Mouse (Mus musculus): ENCODE measurements around the gene Prkag2.
"Not testable (repeated sequence)": the region's sequence is repeated elsewhere in the genome, so short reads cannot be mapped to it uniquely, and the experiment has no call there.

Prkag2 gene

DNA sequence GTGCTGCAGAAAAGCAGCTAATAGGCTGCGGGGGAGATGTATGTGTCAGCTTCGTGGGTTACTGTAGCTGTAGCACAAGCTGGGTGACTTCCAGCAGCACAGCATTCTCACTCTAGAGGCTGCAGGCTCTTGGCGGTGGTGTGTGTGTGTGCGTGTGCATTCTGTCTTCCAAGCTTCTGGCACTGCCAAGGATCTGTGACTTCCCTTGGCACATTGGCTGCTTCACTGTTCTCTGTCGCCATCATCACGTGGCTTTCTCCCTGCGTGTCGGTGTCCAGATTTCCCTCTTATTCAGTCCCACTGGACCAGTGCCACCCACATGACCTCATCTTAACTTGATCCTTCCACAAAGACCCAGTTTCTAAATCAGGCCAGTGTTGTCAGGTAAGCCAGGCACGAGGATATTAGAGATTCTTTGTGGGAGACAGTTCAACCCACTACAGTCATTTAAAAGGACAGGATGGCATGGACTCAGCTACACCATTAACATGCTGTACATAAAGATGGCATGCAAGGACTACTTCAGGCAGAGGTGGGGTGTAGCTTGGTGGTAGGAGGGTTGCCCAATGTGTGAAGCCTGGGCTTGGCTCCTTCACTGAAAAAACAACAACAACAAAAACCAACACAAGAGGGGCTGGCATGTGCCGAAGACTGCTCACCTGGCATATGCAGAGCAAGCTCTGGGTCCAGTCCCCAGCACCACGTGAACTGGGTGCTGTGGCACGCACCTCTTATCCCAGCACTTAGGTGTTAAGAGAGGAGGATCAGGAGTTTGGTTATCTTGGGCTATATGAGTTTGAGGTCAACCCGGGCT lies 239.6 kb downstream of the Prkag2 start:
- no peak for DNase-seq

GRCm38 (mm10) chr5:24859771-24860540 lies 240.5 kb downstream of the Prkag2 start:
- DNase-seq, result no peak

DNA sequence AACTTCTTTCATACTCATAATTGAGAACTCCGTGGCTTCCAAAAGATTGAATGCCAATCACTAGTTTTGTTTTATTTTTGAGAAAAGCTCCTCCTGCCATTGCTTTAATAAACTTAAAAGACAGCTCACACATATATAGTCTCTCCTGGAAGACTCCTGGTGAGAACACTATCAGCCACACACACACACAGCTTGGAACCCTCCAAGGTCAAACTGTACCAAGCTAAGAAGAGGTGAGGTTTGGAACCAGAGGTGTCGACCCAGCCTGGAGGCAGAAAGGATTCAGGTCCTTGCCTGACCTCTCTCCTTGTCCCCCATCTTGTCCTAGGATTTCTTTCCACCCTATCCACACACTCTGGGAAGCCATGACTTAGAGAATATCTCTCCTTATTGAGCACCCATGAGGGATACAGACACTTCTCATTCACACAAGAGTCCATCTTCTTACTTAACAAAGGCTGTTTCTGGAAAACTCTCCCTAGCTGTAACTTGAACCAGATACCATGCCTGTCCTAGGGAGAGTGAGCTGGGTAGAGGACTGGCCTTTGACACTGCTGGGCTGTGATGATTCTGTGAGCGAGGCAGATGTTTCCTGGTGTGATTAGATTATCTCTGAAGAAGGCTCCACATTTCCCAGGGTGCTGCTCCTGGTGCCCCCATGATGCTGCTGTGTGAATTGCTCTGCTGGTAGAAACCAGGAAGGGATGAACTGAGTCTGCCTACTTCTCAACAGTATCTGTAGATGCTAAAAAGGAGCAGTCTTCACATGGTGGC lies 245.4 kb downstream of the Prkag2 start:
- no peak for DNase-seq

DNA sequence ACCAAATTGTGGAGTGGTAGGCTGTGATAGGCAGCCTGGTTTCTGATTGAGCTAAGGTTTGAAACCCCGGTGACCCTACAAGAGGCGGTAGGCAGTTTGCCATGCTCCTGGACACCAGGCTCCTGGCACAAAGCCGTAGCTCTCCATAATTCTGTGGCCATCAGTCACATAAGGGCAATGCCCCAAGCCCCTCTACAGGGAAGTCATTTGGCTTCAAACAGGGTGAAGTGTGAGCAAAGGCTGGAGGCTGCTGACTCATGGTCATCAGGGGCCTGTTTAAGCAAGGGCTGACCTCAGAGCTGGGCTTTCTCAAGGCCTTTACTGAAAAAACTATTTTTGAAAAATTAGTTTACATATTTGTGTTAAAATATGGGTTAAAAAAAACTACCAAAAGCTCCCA lies 246.2 kb downstream of the Prkag2 start:
- DNase-seq, result no peak

- DNase-seq, result not testable (repeated sequence)
These were observed 252.2 kb downstream of the Prkag2 start for GRCm38 (mm10) chr5:24848261-24848660.

DNA sequence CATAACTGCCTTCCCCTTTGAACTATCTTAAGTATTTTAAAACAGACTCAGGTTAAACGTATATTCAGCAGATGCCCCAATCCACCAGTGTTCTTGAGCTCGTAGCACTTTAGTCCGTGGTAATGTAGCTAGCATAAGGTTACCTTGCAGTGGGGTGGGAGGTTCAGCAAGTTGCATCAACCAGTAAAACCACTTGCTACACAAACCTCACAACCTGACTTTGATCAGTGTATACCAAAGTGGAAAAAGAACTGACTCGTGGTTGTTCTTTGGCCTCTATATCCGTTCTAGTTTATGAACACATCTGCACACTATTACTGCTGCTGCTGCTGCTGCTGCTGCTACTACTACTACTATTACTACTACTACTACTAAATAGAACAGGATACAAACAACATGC lies 256.6 kb downstream of the Prkag2 start:
- no peak for DNase-seq

DNA sequence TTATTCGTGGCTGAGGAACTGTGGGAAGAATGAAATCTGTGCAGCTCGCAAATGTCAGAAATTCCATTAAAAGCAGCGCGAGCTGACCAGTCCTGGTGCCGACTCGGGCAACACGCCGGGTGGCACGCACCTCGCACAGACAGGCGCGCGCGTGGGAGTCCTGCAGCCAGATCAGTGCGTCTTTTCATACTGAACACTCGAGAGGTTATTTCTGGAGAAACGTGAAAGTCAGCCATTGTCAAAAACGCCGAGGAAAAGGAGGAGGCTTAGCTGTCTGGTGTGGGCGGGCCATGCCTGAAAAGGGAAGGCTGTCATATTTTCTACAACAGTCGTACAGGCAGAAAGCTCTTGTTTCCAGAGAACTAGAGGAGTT lies 257.4 kb downstream of the Prkag2 start:
- no peak for DNase-seq

DNA sequence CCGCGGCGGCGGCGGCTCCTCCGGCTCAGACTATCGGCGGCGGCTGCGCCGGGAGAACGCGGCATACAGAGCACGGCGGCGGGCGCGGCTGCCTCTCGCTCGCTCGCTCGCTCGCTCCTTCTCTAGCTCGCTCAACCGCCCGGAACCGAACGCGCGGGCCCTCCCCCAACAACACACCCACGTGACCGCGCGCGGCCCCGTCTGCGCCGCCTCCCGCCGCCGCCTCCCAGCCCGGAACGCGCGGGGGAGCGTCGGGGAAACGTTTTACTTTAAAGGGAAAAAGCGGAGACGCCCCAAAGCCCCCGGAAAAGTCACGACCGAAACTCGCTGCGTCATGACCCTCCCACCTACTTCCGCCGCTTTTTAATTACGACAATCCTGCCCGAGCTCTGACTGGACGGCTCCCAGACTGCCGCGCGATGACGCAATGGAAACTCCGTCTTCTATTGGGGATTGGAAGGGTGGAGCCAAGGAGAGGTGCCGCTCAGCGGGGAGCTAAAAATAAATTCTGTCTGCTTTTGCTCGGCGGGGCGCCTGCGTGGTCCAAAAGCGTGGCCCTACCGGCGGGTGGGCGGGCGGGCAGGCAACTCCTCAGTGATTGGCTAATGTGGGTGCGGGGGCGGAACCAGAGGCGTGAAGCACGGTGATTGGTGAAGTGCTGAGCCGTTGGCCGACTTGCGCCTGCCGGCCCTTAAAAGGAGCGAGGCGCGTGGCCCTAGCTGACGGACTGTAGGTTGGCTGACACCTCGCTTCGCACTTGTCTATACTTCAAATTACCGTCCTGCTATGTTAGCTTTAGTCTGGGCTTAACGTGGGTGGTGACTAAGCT lies 258.0 kb downstream of the Prkag2 start, which contains the start of gene Rheb:
TSS of gene Rheb (minus strand) at position 351 of the 829 bp plus-strand sequence.
- peak; percentile 93 to 97 for DNase-seq

DNA sequence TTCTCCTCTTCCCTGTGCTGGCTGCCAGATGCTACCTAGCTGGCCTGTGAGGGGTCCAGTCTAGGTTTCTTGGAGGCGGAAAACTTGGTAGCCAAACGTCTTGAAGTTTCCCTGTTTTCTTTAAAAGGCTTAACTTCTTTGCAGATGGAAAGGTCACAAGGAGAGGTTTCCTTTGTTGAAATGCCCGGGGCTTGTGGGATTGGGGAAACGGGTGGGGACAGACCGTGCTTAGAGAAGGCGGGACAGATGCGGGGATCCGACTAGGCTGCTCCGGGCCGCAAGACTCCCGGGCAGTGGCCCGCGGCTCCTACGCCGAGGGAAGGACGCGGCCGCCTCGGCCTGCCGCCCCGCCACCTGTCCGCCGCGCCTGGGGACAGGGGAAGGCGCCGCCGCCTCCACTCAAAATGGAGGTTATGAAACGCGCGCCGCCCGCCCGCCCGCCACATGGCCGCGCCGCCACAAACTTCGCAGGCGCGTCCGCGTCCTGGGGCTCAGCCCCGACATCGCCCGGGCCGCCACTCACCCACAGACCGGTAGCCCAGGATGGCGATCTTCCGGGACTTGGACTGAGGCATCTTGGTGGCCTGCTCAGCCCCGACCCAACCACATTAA lies 258.7 kb downstream of the Prkag2 start:
- no peak for DNase-seq

DNA sequence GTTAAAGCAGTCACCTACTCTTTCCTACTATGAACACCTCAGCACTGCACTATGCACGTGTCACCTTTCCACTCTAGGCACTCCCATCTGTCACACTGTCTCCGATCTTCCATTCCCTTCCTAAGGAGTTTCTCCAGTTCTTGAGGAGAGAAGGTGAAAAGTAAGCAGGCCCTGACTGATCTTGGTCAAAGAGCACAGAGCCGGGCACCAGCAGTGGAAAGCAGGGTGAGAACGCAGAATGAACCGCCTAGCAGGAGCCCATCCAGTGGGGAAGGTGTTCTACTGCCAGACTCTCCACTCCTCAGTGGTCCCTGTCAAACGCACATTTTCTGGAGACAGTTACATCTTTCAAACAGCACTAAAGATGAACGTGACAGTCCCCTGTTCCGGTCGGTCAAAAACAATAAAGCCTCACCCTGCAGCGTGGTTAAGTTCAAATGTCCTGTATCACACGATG lies 259.4 kb downstream of the Prkag2 start:
- DNase-seq, result no peak

DNA sequence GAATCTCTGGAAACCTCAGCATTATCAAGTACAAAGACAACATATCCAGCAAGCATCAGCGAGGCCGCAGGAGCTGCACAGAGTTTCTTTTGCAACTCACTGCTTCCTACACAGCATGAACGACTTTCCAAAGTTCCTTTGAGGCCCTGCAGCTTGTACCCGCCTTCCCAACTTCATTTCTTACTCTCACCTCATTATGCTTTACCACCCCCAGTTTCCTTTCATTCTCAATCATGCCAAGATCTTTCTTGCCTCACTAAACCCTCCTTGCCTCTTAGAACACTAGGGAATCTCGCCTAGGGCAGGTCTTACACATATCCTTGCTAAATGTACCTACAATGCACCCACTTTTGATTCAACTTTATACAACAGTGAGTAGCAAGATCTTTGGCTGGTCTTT lies 266.0 kb downstream of the Prkag2 start:
- no peak for DNase-seq

DNA sequence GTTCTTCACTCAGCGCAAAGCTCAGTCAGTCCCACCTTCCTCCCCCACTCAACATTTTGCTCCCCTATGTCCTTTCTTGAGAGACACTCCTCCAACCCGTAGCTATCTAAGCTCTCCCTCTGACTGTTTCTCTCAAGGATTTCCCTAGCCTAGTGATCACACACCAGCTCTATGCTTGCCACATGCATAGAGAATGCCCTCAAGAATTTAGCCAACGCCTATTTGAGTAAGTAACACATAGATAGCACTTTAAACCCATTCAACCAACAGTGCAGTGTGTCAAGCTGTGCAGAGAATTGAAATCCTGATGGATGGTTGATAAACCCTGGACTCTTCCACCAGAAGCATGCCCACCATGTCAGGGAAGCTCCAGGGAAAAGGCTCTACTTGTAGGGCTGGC lies 268.5 kb downstream of the Prkag2 start:
- no peak for DNase-seq

DNA sequence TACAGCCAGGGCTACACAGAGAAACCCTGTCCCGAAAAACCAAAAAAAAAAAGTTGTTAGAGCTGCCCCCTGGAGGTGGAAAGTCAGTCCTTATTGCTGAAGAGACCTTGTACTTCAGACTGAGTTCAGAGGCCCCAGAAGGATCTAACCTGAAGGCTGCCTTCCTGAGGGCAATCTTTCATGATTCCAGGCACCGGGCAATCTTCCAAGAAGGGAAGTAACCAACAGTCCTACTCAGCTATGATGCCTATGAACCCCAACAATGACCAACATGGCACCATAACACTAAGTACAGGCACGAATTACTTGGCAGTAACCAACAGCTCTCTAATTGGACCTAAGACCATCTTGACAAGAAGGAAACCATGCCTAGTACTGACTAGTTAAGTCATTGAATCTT lies 272.0 kb downstream of the Prkag2 start:
- DNase-seq, result no peak

GRCm38 (mm10) chr5:24827173-24827572 lies 273.3 kb downstream of the Prkag2 start:
- DNase-seq, result no peak

DNA sequence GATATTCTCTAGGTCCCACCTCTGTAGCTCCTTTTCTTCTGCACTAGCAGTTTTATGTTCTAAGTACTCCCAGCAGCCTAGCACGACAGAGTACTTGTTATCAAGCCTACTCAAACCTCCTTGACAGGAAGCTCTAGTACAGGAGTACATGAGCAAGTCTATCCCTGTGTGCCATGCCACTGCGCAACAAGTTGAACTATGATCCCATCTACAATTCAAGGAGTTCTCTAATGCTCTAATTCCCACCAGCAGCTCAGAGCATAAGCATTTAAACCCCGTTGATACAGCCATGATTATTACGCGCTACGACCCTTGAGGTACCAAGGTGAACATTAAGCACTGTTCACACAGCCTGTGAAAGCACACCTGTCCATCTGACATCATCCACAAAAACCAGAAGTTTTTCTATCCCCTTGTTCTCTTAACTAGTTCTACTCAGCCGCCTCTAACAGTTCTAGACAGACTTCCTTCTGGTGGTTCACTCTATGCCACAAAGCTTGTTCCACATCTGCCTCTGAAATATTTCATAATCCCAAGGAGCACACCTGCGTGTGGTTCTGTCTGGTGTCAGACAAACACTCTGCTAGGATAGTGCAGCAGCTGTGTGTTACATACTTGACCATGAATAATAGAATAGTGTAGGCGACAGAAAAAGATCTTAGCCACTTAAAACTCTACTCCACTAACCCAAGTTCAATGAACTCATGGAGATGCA lies 274.2 kb downstream of the Prkag2 start:
- DNase-seq, result no peak

DNA sequence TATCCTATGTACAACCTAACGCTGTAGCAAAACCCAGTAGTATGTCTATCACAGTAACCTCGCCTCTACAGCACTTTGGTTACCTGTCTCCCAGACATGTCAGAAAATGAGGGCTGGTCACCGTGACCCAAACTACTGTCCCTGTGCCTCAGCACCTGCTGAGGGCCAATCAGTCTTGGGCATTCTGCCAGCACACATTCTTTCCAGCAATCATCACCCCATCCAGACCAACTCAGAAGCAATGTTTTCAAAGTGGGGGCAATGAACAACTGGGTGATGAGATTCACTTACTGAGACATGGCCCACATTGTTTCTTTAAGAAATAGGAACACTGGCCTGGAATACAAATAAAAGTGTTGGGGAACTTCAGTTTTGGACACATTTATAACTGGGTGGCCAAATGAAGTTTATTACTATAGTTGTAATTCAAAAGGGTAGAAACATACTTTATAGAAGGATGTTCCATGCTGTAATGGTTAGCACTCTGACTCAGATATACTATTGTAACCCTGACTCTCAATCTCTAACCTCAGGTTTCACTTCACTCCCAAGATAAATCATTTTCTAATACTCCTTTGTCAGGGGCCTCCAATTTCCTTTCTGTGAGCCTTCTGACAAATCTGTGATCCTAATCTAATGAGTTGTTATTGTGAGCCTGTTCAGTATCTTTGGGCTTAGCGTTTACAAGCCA lies 274.9 kb downstream of the Prkag2 start:
- no peak for DNase-seq

DNA sequence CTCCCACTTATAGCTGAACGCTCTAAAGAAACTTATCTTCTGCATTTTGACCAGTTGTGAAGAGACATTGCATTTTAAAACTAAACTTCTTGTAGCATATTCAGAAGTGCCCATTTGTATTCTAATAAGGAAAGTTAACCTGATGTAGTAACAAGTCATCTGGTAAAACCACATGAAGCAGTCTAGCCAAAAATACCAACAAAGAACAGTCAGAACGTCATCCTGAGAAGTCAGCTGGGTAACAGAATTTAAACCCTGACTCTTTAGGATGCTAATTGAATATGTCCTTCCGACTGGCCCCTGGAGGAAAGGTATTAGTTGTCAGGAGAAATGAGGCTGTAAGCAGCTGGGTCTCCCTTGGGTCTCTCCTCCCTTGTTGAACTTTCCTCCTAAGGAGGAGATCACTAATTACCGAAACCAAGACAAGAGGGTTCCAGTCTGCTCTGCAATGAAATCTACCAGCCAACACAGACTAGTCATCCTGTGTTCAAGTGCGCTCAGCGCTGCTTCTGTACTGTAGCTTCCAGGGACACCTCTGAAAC lies 276.5 kb downstream of the Prkag2 start:
- DNase-seq, result no peak

GRCm38 (mm10) chr5:24822781-24823180 lies 277.7 kb downstream of the Prkag2 start:
- no peak for DNase-seq

DNA sequence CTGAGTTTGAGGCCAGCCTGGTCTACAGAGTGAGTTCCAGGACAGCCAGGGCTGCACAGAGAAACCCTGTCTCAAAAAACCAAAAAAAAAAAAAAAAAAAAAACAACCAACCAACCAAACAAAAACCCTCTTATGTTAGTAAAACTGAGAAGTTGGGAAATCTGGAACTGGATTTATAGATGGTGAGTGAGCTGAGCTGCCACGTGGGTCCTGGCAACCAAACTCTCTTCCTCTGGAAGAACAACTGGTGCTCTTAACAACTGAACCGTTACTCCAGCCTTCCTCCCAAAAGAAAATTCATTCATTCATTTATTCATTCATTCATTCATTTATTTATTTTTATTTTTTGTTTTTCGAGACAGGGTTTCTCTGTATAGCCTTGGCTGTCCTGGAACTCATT lies 278.2 kb downstream of the Prkag2 start:
- DNase-seq, result not testable (repeated sequence)

GRCm38 (mm10) chr5:24821403-24821841 lies 279.0 kb downstream of the Prkag2 start:
- DNase-seq, result no peak
